Mouse (Mus musculus) spleen, postnatal 10 days (tissue): Measurements from ENCODE around the gene Zswim1.

Experiments
- DNase-seq, 2 experiments: peaks; one replicate each; pipeline ENCODE4 v3.0.0; 2021 to 2022; ENCODE audit warnings: low spot score in 2 of 2

The Zswim1 gene

DNA sequence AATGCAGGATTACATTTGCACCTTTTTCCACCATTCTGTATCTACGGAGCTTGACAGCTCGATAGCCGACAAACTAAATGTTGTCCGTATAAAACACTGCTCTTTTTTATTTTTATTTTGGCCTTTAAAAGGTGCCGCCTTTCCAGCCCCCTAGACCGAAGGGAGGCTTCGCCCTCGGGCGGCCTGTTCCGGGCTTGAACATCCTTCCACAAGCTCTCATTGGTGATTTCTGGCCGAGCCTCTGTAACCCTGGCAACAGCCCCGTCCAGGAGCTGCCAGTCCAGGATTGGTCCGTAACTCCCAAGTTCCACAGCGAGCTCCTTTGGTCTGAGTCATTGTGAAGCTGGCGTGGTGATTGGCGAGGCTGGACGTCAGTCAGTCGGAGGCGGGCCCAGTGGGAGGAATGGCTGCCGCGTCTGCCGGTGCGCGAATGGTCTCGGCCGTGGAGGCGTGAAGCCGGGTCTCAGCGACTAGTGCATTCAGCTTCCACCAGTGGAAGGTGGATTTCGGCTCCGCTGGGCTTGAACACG is at the start of gene Zswim1:
Zswim1 (plus strand) TSS at position 51 of the 530 bp plus-strand sequence.
- DNase-seq: peak; percentile 100

DNA sequence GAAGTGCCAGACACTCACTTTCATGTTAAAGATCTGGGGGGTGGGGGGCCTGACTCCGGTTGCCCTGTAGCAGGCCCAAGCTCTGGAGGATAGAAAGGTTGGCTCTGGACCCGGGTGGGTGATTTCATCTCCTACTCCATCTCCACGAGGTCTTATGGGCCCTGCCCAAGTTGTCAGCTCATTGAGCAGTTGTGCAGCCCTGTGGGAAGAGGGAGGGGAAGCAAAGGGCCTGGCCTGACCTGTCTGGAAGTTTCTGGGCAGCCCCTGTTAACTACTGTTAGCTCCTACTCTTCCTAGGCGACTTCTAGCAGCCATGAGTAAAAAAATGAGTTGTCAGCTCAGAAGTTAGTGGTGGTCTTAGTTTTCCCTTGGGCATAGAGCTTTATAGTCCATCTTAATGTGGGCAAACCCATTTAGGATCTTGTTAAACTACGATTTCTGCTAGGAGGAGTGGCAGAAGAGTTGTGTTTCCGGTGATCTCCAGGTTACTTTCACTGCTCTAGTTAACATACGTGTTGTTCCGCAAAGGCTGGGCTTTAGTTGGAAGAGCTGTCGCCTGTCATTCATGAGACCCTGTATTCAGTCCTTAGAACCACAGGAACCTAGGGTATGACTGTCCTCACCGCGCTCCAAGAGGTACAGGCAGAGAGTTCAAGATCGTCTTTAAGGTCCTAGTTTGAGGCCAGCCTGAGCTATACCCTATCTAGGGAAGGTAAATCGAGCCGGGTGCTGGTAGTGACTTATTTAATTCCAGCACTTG is 49.1 kb upstream of the Zswim1 start:
- no peak for DNase-seq

- peak in 1 of 2 experiments; percentile 41 for DNase-seq
These were observed 48.5 kb upstream of the Zswim1 start for GRCm38 (mm10) chr2:164773989-164774364.

DNA sequence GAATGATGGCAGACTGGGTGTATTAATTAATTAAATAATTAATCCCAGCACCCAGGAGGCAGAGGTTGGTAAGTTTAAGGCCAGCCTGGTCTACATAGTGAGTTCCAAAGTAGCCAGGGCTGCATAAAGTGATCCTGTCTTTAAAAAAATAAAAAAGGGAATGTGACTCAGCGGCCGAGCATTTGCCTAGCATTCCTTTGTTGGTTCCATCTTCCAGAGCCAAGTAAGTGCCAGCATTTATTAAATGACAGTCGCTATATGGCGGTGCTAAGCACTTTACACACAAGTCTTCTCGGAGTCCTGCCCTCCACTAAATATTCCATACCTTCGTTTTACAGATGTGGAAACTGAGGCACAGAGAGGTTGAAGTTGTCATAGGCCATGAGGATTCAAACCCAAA is 46.4 kb upstream of the Zswim1 start:
- DNase-seq: no peak

DNA sequence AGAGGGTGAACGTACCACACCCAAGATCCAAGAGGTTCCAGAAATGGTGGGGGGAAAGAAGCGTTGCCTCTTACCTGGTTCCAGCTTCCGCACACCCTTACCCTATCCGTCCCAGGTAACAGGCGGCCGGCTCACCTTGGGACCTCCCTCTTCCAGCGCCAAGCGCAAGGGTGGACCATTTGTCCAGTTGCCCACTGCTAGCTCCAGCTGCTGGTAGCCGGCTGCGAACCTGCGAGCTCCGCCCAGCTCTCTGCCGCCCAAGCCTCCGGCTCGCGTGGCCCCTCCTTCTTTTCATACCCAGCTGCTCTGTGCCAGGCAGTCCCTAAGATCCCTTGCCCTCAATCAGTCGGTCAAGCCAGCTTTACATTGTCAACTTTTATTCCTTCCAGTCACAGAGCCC is 45.7 kb upstream of the Zswim1 start:
- no peak for DNase-seq

- no peak for DNase-seq
These were observed 45.1 kb upstream of the Zswim1 start for GRCm38 (mm10) chr2:164777246-164778014.

DNA sequence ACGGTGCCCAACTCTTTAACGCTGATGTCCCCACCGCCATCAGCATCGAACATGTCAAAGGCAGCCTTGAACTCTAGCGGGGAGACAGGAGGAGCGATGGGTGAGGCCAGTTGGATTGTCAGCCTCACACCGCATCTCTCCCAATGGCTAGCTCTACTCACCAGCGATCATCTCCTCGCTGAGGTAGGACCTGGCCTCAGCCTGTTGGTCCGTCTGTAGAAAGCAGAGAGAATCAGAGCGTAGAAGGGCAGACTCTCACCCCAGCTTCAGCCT is 44.5 kb upstream of the Zswim1 start:
- DNase-seq: no peak

DNA sequence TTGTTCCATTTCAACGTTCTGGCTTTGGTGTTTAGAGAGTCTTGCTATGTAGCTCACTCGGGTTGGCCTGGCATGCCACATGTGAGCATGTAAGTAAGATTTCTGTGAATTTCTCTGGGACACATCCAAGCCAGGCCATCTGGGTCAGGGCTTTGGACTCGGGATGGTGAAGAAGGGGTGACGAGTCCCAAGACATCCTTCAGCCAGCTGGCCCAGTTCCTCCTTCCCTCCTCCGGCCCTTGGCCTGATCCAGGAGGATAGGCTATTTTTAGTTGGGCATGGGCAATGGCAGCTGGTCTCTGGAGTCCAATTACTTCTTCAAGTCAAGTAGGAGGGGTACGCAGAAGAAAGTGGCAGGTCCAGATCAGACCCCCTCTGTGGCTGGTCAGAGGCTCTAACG is 43.7 kb upstream of the Zswim1 start:
- DNase-seq: no peak

DNA sequence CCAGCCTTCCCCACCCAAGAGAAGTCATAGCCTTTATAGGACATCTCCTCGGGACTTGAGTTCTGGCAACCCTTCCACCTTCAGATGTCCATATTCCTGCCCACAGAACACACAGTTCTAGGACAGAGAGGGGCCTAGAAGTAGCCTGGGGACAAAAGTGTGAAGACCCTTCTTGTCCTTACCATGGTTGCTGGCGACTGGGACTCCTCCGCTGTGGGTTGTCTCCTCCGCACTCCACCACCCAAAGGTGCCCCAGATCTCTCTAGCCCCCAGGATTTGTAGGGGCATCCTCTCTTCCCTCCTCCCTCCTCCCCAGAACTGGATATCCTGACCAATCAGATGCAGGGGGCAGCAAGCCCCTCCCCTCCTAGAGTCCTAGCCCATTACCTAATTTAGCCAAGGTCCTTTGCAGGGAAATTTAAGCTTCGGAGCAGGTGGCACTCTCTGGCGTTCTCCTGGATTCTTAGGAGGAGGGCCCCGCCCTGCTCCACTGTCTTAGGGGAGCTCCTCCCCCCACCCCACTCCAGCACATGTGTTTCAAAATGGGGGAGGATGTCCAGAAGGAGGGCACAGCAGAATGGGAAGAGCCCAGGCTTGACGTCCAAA is 42.9 kb upstream of the Zswim1 start, which contains the start of gene Tnnc2:
Tnnc2 (minus strand) TSS at position 487 of the 606 bp plus-strand sequence.
- DNase-seq: no peak

DNA sequence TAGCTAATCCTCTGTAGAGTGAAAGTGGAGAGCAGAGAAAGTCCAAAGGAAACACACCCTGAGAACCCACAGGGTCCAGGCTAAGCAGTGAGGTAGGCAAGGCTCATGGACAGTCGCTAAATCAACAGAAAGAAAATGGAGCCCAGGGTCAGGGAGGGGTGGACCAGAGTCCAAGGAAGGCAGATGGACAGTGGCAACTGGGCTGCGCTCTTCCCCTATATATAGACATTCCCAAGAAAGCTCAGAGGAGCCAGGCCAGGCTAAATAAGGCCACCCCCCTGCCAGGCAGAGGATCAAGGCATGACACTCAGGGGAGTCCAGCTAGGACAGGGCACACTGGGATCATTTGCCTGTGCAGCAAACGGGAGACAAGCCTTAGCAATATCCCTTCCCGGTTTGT is 40.6 kb upstream of the Zswim1 start:
- no peak for DNase-seq

GRCm38 (mm10) chr2:164783926-164784581 is 38.4 kb upstream of the Zswim1 start:
- DNase-seq: no peak

GRCm38 (mm10) chr2:164784869-164785420 is 37.5 kb upstream of the Zswim1 start:
- DNase-seq: no peak

DNA sequence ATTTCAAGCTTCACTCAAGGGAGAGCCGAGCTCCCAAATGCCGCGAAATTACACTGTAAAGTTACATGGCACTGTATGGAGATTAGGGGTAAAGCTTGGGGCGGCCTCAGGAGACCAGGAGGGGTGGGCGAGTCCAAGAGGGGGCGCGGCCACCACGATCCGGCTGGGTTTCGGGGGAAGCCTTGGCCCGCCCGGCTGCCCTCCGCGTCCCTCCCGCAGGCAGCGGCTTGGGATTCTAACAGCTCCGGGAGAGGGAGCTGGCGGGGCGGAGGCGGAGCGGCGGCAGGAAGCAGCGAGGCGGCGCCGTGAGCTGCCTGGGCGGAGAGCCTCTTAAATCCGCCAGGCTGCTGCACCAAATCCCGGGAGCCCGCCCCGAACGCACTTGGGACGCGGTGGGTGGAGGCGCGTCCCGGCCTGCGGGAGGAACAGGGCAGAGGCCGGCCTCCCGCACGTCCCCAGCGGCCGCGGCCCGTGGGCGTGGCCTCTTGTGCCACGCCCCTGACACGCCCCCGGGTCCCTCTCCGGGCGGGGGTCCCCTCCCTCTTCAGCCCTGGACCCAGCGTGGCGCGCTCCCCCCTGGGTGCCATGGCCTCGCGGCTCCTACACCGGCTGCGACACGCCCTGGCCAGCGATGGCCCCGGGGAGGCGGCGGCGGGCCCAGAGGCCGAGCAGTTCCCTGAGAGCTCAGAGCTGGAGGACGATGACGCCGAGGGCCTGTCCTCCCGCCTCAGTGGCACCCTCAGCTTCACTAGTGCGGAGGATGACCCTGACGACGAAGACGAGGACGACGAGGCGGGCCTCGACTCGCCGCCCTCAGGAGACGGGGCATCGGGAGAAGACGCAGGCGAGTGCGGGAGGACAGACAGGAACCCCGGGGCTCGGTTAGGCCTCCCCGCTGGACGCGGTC is 36.8 kb upstream of the Zswim1 start, which contains the start of gene Snx21:
Snx21 (plus strand) TSS at position 343 of the 907 bp plus-strand sequence.
- peak; percentile 72 to 74 for DNase-seq

DNA sequence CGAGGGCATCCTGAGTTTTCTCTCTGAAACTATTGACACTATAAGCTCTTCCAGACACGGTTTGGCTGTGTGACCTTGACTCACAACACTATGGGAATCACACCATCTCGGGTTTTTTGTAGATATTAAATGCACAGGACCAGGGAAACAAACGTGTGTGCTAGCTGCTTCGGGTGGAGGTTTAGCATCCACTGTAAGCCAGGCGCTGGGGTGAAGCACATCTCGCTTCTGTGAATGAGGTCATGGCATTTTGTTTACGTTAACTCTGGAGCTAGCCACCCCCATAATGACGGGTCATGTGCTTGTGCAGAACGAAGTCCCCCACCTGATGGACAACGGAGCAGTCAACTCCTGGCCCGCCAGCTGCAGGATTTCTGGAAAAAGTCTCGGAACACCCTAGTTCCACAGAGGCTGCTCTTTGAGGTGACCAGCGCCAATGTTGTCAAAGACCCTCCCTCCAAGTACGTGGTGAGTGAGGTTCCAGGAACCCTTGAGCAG is 36.0 kb upstream of the Zswim1 start:
- no peak for DNase-seq

- no peak for DNase-seq
These were observed 35.5 kb upstream of the Zswim1 start for GRCm38 (mm10) chr2:164787032-164787431.

DNA sequence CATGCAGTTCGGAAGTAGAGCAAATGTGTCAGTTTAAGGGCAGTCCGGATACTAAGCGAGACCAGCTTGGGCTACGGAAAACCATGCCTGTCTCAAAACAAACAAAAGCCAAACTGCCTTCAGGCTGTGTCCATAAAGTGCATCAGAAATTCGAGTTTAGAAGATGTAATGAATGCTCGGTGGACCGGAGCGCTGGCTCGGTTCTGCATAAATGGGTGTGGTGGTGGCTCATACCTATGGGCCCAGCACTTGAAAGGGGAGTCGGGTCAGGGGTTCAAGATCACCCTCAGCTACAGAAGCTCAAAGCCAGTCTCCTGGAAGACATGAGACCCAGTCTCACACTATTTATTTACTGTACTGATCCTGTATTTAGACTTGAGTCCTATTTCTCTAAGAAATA is 34.7 kb upstream of the Zswim1 start:
- no peak for DNase-seq

DNA sequence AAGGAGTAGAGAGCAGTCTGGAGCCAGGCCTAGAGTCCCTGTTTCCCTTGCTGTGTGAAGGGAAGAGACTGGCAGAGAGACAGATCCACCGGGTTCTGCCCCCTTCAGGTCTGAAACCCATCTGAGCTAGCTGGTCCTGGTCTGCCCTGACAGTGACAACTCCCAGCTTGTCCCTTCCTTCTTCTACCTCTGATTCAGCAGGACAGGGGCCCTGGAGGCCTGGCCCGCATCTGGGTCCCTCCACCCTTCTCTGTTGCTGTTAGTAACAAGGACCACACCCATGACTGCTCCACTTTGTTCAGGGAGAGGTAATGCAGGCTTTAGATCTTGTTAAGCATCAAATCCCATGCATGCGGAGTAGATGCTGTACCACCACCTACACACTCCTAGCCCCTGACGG is 34.1 kb upstream of the Zswim1 start:
- no peak for DNase-seq

- DNase-seq: no peak
These were observed 32.0 kb upstream of the Zswim1 start for GRCm38 (mm10) chr2:164790451-164790850.

DNA sequence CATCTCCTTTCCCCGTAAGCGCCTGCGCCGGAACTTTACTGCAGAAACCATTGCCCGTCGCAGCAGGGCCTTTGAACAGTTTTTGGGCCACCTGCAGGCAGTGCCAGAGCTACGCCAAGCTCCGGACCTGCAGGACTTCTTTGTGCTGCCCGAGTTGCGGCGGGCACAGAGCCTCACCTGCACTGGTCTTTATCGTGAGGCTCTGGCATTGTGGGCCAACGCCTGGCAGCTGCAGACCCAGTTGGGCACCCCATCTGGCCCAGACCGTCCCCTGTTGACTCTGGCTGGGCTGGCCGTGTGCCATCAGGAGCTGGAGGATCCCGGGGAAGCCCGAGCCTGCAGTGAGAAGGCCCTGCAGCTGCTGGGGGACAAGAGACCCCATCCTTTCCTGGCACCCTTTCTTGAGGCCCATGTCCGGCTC is 30.6 kb upstream of the Zswim1 start:
- DNase-seq: no peak

- no peak for DNase-seq
These were observed 29.9 kb upstream of the Zswim1 start for GRCm38 (mm10) chr2:164792400-164793190.
